Mouse (Mus musculus): Measurements from ENCODE around the gene Vat1l.

- TF ChIP-seq CTCF (IDR thresholded peaks at IDR 0.05; ENCODE audit: low read depth) (no peak), EP300 (IDR thresholded peaks at IDR 0.05; ENCODE audit: low read depth) (no peak)
Observed at GRCm38 (mm10) chr8:114332949-114333348, 127.5 kb downstream of the Vat1l start.

Data from liver, postnatal 0 days (tissue).